Mouse (Mus musculus) myocyte (in vitro differentiated cells): ENCODE measurements around the gene Neu2. TPM values are rescaled to one million over a fixed set of nuclear protein-coding genes. Genes with fewer than 3 reads are reported as not detected.

Experiments used
- H3K27me3 ChIP-seq: one replicate; pipeline ENCODE4 v1.6.1; 2011; ENCODE audit not compliant: control insufficient read depth, insufficient read depth, insufficient read length
- H3K36me3 ChIP-seq: one replicate; pipeline ENCODE4 v1.6.1; 2011; ENCODE audit not compliant: control insufficient read depth, insufficient read depth
- H3K4me2 ChIP-seq: one replicate; pipeline ENCODE4 v1.6.1; 2011; ENCODE audit warnings: low read depth, control low read depth
- H3K4me3 ChIP-seq: one replicate; pipeline ENCODE4 v1.5.1; 2011; ENCODE audit warnings: mild to moderate bottlenecking, control low read depth, moderate library complexity
- H3K79me2 ChIP-seq: one replicate; pipeline ENCODE4 v1.6.1; 2011; ENCODE audit not compliant: control insufficient read depth, insufficient read depth
- H3ac ChIP-seq: one replicate; pipeline ENCODE4 v1.6.1; 2011; ENCODE audit not compliant: control insufficient read depth, insufficient read length
- CEBPB ChIP-seq: IDR thresholded peaks from 2 replicates; pipeline ENCODE4 v1.6.1; 2011; ENCODE audit warnings: mild to moderate bottlenecking, moderate library complexity; ENCODE audit not compliant: poor library complexity, insufficient read depth, severe bottlenecking
- E2F4 ChIP-seq: IDR thresholded peaks from one replicate; pipeline ENCODE4 v1.6.1; 2011; ENCODE audit warnings: mild to moderate bottlenecking, control low read depth, moderate library complexity; ENCODE audit not compliant: insufficient read depth
- MAX ChIP-seq: IDR thresholded peaks from one replicate; pipeline ENCODE4 v1.6.1; 2011; ENCODE audit warnings: low read depth, mild to moderate bottlenecking, control low read depth
- MYOD1 ChIP-seq, 3 experiments: IDR thresholded peaks; one replicate each; pipeline ENCODE4 v1.6.1; 2011; ENCODE audit warnings: control low read depth in 2 of 3, low read depth in 2 of 3, mild to moderate bottlenecking in 2 of 3, moderate library complexity in 1 of 3; ENCODE audit not compliant: insufficient read length in 2 of 3, control insufficient read depth in 1 of 3
- MYOG ChIP-seq, 3 experiments: IDR thresholded peaks; one replicate each; pipeline ENCODE4 v1.6.1; 2011; ENCODE audit warnings: control low read depth in 2 of 3, low read depth in 2 of 3, mild to moderate bottlenecking in 2 of 3; ENCODE audit not compliant: insufficient read length in 2 of 3, control insufficient read depth in 1 of 3, insufficient read depth in 1 of 3
- POLR2A ChIP-seq: IDR thresholded peaks from one replicate; pipeline ENCODE4 v1.6.1; 2011; ENCODE audit warnings: low read depth, mild to moderate bottlenecking, control low read depth, moderate library complexity; ENCODE audit not compliant: insufficient read length
- POLR2AphosphoS2 ChIP-seq: IDR thresholded peaks from one replicate; pipeline ENCODE4 v1.6.1; 2011; ENCODE audit warnings: low read depth, control low read depth; ENCODE audit not compliant: insufficient read length
- REST ChIP-seq: IDR thresholded peaks from one replicate; pipeline ENCODE4 v1.6.1; 2011; ENCODE audit warnings: mild to moderate bottlenecking, control low read depth, moderate library complexity; ENCODE audit not compliant: insufficient read depth, insufficient read length
- SRF ChIP-seq: IDR thresholded peaks from one replicate; pipeline ENCODE4 v1.6.1; 2011; ENCODE audit warnings: low read depth; ENCODE audit not compliant: control insufficient read depth, insufficient read length
- TCF12 ChIP-seq: IDR thresholded peaks from one replicate; pipeline ENCODE4 v1.6.1; 2011; ENCODE audit warnings: mild to moderate bottlenecking, control low read depth; ENCODE audit not compliant: poor library complexity, insufficient read depth, severe bottlenecking
- TCF3 ChIP-seq: IDR thresholded peaks from one replicate; pipeline ENCODE4 v1.6.1; 2011; ENCODE audit warnings: low read depth, control low read depth; ENCODE audit not compliant: insufficient read length
- USF1 ChIP-seq: IDR thresholded peaks from one replicate; pipeline ENCODE4 v1.6.1; 2011; ENCODE audit warnings: low read depth, mild to moderate bottlenecking, control low read depth, moderate library complexity
- polyA plus RNA-seq: library from polyadenylated mRNA; unstranded; fragments of >200 nt; fragmentation: generic; extraction: Trizol; gene quantifications from one replicate; pipeline ENCODE4 v1.2.1, GENCODE M21; 2012; ENCODE audit warnings: missing spikeins

Gene Neu2
- polyA plus RNA-seq, 1 experiment, result 1.6 TPM

DNA sequence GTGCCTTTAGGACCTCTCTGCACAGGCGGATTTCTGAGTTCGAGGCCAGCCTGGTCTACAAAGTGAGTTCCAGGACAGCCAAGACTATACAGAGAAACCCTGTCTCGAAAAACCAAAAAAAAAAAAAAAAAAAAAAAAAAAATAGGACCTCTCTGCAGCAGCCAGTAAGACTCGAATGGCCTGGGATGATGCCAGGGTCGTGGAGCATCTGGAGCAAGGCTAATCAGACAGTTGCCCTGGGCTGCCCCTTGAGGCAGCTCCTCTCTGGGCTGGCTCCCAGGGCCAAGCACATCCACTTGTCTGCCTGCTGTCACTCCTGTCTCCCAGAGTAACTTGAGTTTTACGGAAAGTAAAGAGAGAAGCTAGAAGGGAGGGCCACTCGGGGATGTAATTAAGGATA lies 135.4 kb downstream of the Neu2 start:
- no peaks in the 10 kb centered on the region for H3K36me3 ChIP-seq
- H3K4me2 ChIP-seq, result no peak overlapping the region
- H3K79me2 ChIP-seq, result no peaks in the 10 kb centered on the region
- H3K27me3 ChIP-seq, result no peaks in the 10 kb centered on the region
- TF ChIP-seq TCF12, result no peak
- TF ChIP-seq TCF3, result no peak
- no peak for TF ChIP-seq MAX
- no peak for TF ChIP-seq REST
- TF ChIP-seq CEBPB, result no peak
- no peak for TF ChIP-seq POLR2A
- TF ChIP-seq USF1, result no peak
- TF ChIP-seq MYOD1 (IDR thresholded peaks at IDR 0.05; ENCODE audit: control insufficient read depth in 1 of 3, insufficient read length in 2 of 3, low read depth in 2 of 3), result no peak
- TF ChIP-seq MYOG (IDR thresholded peaks at IDR 0.05; ENCODE audit: control insufficient read depth in 1 of 3, insufficient read depth in 1 of 3, insufficient read length in 2 of 3, low read depth in 2 of 3), result no peak
- TF ChIP-seq E2F4, result no peak
- H3K4me3 ChIP-seq, result no peak overlapping the region
- no peak overlapping the region for H3ac ChIP-seq

DNA sequence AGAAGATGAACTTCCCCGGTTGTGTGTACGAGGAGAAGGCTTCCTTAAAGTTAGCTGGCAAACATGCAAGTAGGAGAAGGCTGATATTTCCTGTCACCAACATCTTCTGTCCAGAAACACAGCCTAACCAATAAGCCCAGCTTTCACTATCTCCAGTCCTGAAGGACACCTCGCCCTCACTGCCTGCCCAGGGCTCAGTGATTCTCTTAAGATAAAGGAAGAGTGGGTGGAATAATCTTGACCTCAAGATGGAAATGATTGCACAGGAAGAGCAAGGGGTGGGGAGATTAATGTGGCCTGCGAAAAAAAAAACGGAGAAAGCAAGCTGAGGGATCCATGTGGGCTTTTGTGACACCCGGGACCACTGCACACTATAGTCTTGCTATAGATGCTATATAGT lies 136.1 kb downstream of the Neu2 start:
- TF ChIP-seq TCF3 (no peak), CEBPB (no peak), USF1 (no peak), MYOD1 (IDR thresholded peaks at IDR 0.05; ENCODE audit: control insufficient read depth in 1 of 3, insufficient read length in 2 of 3, low read depth in 2 of 3) (no peak), E2F4 (no peak), MYOG (IDR thresholded peaks at IDR 0.05; ENCODE audit: control insufficient read depth in 1 of 3, insufficient read depth in 1 of 3, insufficient read length in 2 of 3, low read depth in 2 of 3) (no peak), REST (no peak), TCF12 (no peak), MAX (no peak), POLR2AphosphoS2 (no peak), POLR2A (no peak), SRF (no peak)
- H3K4me2 ChIP-seq, result no peak overlapping the region
- H3K27me3 ChIP-seq, result no peaks in the 10 kb centered on the region
- no peak overlapping the region for H3ac ChIP-seq
- H3K79me2 ChIP-seq, result no peaks in the 10 kb centered on the region
- no peak overlapping the region for H3K4me3 ChIP-seq
- no peaks in the 10 kb centered on the region for H3K36me3 ChIP-seq

Other genes starting within 250 kb of the Neu2 start
- 2.1 TPM for gene Efhd1, start 245.5 kb upstream of the Neu2 start, polyA plus RNA-seq
- gene Gigyf2, start 182.9 kb upstream of the Neu2 start, polyA plus RNA-seq, result 19.0 TPM
- 0.12 TPM for gene Kcnj13, start 115.2 kb upstream of the Neu2 start, polyA plus RNA-seq
- gene Snorc, start 39.6 kb upstream of the Neu2 start, polyA plus RNA-seq, result not detected
- 5.2 TPM for gene Ngef, start 64.0 kb downstream of the Neu2 start, polyA plus RNA-seq
- 0.13 TPM for gene Inpp5d, start 110.4 kb downstream of the Neu2 start, polyA plus RNA-seq
- gene Atg16l1, start 246.0 kb downstream of the Neu2 start, polyA plus RNA-seq, result 21.8 TPM